Mouse (Mus musculus): ENCODE results near the gene Klhdc7a.

GRCm38 (mm10) chr4:139931790-139932510 lies 35.9 kb downstream of the Klhdc7a start:
- TF ChIP-seq CTCF (IDR thresholded peaks at IDR 0.05; ENCODE audit: low read depth, low read length) (no peak), POLR2A (IDR thresholded peaks at IDR 0.05; ENCODE audit: insufficient read depth, low read length) (no peak), EP300 (IDR thresholded peaks at IDR 0.05; ENCODE audit: insufficient read depth, low read depth, low read length) (no peak)
